Mouse (Mus musculus): ENCODE measurements around the gene Farsa.
"Not testable (repeated sequence)": the region's sequence is repeated elsewhere in the genome, so short reads cannot be mapped to it uniquely, and the experiment has no call there.

The Farsa gene

DNA sequence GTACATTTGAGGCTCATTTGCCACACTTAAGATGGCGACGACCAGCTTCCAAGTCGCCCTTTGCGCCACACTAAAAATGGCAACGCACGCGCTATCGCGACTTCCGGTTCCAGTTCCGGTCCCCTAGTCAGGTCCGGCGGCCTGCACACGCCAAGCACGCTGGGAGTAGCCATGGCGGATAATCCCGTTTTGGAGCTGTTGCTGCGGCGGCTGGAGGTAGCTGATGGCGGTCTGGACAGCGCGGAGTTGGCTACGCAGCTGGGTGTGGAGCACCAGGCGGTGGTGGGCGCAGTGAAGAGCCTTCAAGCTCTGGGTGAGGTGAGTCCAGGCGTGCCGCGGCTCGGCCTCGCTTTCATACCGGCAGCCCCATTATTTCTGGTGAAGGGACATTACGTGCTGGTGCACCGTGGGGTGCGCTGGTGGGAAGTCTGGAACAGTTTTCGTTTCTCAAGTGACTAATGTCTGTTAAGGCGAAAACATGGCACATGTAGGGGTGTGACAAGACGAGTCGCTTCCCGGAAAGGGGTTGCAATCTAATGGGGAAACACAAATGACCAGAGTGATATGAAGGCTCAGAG, at the start of gene Farsa:
Gene Farsa (plus strand): TSS at position 126 of the 578 bp plus-strand sequence.
- DNase-seq: peak; percentile 95 to 96

DNA sequence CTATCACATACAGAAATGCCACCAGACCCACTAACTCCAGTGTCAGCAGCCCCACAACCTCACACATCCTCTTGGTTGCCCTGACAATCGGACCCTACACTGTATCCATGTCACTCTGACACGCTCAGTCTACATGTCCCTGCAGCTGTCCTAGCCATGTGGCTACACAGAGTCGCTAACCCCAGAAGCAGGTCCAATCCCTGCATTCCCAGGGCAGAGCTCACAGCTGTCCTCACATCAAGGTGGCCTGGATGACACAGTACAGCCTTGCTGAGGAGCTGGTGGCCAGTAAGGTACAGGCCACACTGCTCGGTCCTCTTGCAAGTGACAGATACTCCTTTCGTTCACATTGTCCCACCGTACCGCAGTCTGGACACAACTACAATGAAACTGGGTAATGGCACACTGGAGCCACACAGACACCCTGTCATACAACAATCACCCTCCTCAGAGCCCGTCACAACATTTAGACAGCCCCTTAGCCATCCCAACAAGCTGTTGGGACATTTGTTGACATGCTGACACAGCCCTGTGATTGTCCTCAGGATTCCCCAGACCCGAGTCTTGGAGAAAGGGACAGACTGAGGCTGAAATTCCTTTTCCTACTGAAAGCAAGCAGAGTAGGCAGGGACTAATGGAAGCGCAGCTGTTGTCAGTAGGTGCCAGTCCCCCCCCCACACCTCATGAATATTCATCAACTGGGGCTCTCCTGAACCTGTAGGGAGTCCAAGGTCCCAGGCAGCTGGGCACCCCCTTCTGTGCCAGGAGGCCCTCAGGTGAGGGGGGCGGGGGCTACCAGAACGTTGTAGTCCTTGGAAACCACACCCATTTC, 47.5 kb upstream of the Farsa start:
- no peak for DNase-seq

DNA sequence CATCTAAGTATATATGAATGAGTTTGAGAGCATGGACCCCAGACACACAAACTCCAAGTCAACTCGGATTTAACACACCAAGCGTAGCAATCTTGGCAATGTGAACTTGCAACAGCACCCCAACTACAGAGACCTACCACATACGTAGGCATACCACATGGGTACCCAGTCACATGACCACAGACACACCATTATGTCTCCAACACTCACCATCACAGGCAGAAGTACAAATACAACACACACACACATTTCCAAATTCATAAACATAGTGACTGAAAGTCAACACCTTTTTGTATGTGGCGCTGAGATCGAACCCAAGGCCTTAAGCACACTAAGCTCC, 46.9 kb upstream of the Farsa start:
- no peak for DNase-seq

DNA sequence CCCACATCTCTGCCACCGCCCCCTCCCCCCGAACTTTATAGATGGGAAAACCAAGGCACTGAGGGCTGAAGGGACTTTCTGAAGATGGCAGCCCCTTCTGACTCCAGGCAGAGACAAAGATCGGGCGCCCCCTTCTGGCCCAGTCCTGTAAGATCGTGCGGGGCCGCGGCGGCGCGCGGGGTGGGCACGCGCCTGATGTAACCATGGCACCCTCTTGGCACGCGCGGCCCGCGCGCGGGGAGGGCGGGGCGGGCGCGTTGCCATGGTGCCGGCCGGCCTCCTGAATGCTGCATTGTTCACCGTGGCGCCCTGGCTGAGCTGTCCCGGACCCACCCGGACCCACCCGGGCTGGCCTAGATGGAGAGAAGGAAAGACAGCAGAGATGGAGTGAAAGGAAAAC, 45.9 kb upstream of the Farsa start:
- peak; percentile 91 for DNase-seq

DNA sequence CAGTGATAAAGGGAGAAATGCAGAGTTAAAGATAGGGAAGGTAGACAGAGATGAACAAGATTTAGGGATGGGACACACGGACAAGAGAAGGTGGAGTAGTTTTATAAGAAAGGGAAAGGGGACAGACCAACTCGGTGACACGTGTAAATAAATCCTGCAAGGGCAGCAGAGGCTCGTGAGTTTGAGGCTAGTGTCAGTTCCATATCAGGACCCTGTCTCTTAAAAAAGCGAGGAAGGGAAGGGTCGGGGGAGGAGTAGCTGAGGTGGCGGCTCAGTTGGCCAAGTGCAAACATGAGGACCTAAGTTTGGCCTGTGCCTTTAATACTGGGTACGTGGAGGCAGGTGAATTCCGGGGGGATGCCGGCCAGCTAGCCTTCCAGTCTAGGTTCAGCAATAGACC, 45.5 kb upstream of the Farsa start:
- DNase-seq: no peak

GRCm38 (mm10) chr8:84813059-84813458, 43.7 kb upstream of the Farsa start:
- peak; percentile 79 to 86 for DNase-seq

DNA sequence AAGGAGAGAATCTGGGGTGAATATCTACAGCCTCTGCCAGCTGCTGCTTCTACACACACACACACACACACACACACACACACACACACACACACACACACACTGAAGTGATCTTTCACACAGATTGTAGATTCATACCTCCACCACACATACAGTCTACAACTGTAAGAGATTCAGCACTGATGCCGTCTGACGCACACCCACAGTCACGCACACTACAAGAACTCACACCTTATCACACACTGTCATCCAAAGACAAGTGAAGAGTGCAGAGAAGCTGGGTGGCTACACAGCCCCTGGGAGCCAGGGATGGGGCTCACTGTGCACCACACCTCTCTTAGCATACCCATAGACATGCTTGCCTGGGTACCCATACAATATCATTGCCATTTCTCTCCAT, 43.0 kb upstream of the Farsa start:
- no peak for DNase-seq

- no peak for DNase-seq
These were observed 42.6 kb upstream of the Farsa start for GRCm38 (mm10) chr8:84814240-84814554.

DNA sequence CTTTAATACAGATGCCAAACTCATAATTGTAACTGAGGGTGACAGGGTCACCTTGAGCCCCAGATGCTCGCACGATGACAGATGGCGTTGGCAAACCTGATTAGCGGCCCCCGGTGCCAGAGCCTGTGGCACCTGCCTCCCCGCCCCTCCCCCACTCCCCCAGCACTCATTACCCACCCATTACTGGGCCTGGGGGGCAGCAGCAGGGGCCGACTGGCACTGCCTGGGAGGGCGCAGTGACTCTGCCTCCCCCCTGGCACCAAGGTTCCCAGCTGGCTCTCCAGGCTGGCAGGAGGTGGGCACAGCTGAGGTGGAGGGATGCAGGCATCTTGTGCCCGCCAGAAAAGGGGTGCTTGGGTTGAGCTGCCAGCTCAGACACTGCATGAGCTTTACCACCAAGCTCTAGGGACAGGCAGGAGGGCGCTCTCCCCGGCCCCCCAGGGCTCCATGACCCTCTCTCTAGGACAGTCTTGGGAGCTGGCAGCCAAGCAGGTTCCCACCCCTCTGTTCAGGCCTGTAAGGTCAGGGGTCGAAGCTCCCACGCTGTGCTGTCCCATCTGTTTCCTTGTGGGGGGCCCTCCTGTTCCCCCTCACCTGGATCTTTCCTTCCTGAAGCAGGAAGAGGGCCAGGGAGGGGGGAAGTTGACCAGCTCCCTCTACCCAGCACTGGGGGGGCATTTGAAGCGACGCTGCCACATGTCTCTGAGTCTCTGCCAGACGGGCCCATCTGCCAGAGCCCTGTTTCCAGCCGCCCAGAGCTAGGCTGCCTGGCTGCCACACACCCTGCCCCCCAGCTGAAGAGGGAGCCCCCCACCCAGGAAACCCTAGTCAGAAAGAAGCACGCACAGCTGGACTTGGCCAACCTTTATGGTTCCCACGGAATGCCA, 42.0 kb upstream of the Farsa start:
- DNase-seq: no peak

- DNase-seq: peak; percentile 92 to 96
These were observed 41.2 kb upstream of the Farsa start for GRCm38 (mm10) chr8:84815547-84815946.

GRCm38 (mm10) chr8:84816117-84816516, 40.7 kb upstream of the Farsa start:
- DNase-seq: no peak

- DNase-seq: no peak
These were observed 34.1 kb upstream of the Farsa start, which contains the start of gene Dand5 for GRCm38 (mm10) chr8:84822723-84823122. Gene Dand5, minus strand, starts transcription at chr8:84822823.

DNA sequence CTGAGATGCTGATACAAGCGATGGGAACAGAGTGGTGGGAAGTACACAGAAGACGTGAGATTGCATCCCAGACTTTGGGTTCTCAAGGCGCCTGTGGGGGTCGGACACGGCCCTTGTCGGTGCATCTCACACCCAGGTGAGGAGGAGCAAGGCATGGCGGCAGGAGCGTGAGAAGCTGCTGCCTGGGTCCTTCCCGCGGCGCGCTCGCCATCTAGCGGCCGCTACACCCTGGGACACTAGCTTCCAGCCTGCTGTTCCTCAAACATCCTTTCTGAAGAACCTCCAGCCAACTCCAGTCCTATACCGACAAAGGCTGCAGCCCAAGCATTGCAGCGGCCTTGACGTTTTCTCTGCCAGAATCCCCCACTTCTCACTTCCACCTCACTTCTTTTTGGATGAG, 33.1 kb upstream of the Farsa start:
- DNase-seq: peak; percentile 64 to 70

- DNase-seq: no peak
These were observed 31.2 kb upstream of the Farsa start for GRCm38 (mm10) chr8:84825636-84826035.

DNA sequence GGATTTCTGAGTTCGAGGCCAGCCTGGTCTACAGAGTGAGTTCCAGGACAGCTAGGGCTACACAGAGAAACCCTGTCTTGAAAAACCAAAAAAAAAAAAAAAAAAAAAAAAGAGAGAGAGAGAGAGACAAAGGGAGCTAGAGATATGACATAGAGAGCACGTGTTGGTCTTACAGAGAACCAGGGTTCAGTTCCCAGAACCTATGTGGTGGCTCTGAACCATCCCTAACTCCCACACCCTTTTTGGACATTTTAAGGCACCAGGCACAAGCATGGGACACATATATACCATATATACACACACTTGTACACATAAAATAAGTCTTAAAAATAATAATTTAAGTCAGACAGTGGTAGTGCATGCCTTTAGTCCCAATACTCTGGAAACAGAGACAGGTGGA, 30.3 kb upstream of the Farsa start:
- DNase-seq: not testable (repeated sequence)

GRCm38 (mm10) chr8:84831490-84831889, 25.3 kb upstream of the Farsa start, which contains the start of gene Gadd45gip1:
Gene Gadd45gip1, plus strand, starts transcription at chr8:84831522.
- DNase-seq: no peak

GRCm38 (mm10) chr8:84832034-84832717, 24.6 kb upstream of the Farsa start:
- peak; percentile 82 to 88 for DNase-seq

- no peak for DNase-seq
These were observed 23.7 kb upstream of the Farsa start for GRCm38 (mm10) chr8:84832759-84833742.

- DNase-seq: no peak
These were observed 22.6 kb upstream of the Farsa start for GRCm38 (mm10) chr8:84834002-84834865.
